Mouse (Mus musculus) ES-Bruce4 (cell line): Measurements from ENCODE around the gene Mr1.

Source experiments
- CTCF ChIP-seq: IDR thresholded peaks from one replicate; pipeline ENCODE4 v1.8.1; 2011; ENCODE audit warnings: low read depth, low read length
- EP300 ChIP-seq: IDR thresholded peaks from 2 replicates; pipeline ENCODE4 v1.6.1; 2011; ENCODE audit warnings: low read depth, low read length; ENCODE audit not compliant: insufficient read depth

- TF ChIP-seq CTCF (no peak), EP300 (no peak)
These were observed 42.0 kb upstream of the Mr1 start for GRCm38 (mm10) chr1:155188656-155189055.
